32 mouse cellular contexts compared by ENCODE assay signal in genomic region chrX:48583332-48583731, GRCm38 (mm10).
"Had no signal": no experiment of that assay in that cellular context is flagged by ENCODE, and none has a peak within 500 bp of the region (broad histone marks: within the 10 kb centered on the region; RNA-seq: fewer than 3 reads in every experiment).

No protein-coding gene starts in this region.

- DNase-seq: left cerebral cortex, postnatal 4 days; liver; liver, embryonic 13.5 days; lung, adult 18-20 months; lung, adult 2 months; lung, embryonic 14.5 days; lung, postnatal 10 days; lung, postnatal 14 days; lung, postnatal 36 days; lung, postnatal 4 days; midbrain, embryonic 14.5 days had no signal

- ATAC-seq: liver, embryonic 12.5 days; lung, postnatal 0 days; midbrain, embryonic 13.5 days; midbrain, embryonic 15.5 days; midbrain, embryonic 16.5 days had no signal

- H3K27me3 ChIP-seq: limb, embryonic 12.5 days; limb, embryonic 13.5 days; limb, embryonic 15.5 days; liver, embryonic 12.5 days; liver, embryonic 13.5 days; liver, embryonic 15.5 days; lung, embryonic 15.5 days; megakaryocyte, embryonic 14.5 days; midbrain, embryonic 12.5 days; midbrain, embryonic 13.5 days; midbrain, embryonic 15.5 days; neural tube, embryonic 12.5 days; neural tube, embryonic 13.5 days had no signal

- H3K9ac ChIP-seq: limb, embryonic 12.5 days; limb, embryonic 13.5 days; limb, embryonic 15.5 days; liver, embryonic 12.5 days; liver, embryonic 13.5 days; liver, embryonic 14.5 days; liver, embryonic 15.5 days; lung, embryonic 14.5 days; lung, embryonic 15.5 days; midbrain, embryonic 12.5 days; midbrain, embryonic 13.5 days; midbrain, embryonic 15.5 days; neural tube, embryonic 12.5 days; neural tube, embryonic 13.5 days had no signal

- H3K4me1 ChIP-seq: limb, embryonic 10.5 days; limb, embryonic 12.5 days; limb, embryonic 13.5 days; limb, embryonic 15.5 days; liver, embryonic 12.5 days; liver, embryonic 13.5 days; liver, embryonic 15.5 days; lung, embryonic 15.5 days; megakaryocyte, embryonic 14.5 days; midbrain, embryonic 10.5 days; midbrain, embryonic 12.5 days; midbrain, embryonic 13.5 days; midbrain, embryonic 15.5 days; neural tube, embryonic 12.5 days; neural tube, embryonic 13.5 days had no signal

- H3K9me3 ChIP-seq: limb, embryonic 10.5 days; limb, embryonic 12.5 days; limb, embryonic 13.5 days; limb, embryonic 15.5 days; liver, embryonic 12.5 days; liver, embryonic 13.5 days; liver, embryonic 15.5 days; lung, embryonic 15.5 days; megakaryocyte, embryonic 14.5 days; midbrain, embryonic 10.5 days; midbrain, embryonic 12.5 days; midbrain, embryonic 13.5 days; midbrain, embryonic 15.5 days; neural tube, embryonic 12.5 days; neural tube, embryonic 13.5 days had no signal

- H3K27ac ChIP-seq: limb, embryonic 10.5 days; limb, embryonic 12.5 days; limb, embryonic 13.5 days; limb, embryonic 15.5 days; liver, embryonic 12.5 days; liver, embryonic 13.5 days; liver, embryonic 14.5 days; liver, embryonic 15.5 days; lung, embryonic 15.5 days; macrophage; midbrain, embryonic 10.5 days; midbrain, embryonic 12.5 days; midbrain, embryonic 13.5 days; midbrain, embryonic 15.5 days; neural tube, embryonic 12.5 days; neural tube, embryonic 13.5 days had no signal

- H3K4me2 ChIP-seq: limb, embryonic 12.5 days; limb, embryonic 13.5 days; limb, embryonic 15.5 days; liver, embryonic 11.5 days; liver, embryonic 12.5 days; liver, embryonic 13.5 days; liver, embryonic 15.5 days; lung, embryonic 14.5 days; lung, embryonic 15.5 days; midbrain, embryonic 11.5 days; midbrain, embryonic 12.5 days; midbrain, embryonic 13.5 days; midbrain, embryonic 15.5 days; neural tube, embryonic 12.5 days; neural tube, embryonic 13.5 days had no signal

- H3K4me3 ChIP-seq: limb, embryonic 10.5 days; limb, embryonic 12.5 days; limb, embryonic 13.5 days; limb, embryonic 15.5 days; liver, embryonic 12.5 days; liver, embryonic 13.5 days; liver, embryonic 15.5 days; lung, embryonic 15.5 days; megakaryocyte, embryonic 14.5 days; midbrain, embryonic 10.5 days; midbrain, embryonic 12.5 days; midbrain, embryonic 13.5 days; midbrain, embryonic 15.5 days; myocyte; neural tube, embryonic 12.5 days; neural tube, embryonic 13.5 days had no signal
